Mouse (Mus musculus) Muller cell, postnatal 12 days (primary cell): ENCODE measurements around the gene Pla2g3.

Experiments used
- DNase-seq: peaks from one replicate; pipeline ENCODE4 v3.0.0-alpha.2; 2015; ENCODE audit errors: inconsistent ontology term

Gene Pla2g3

GRCm38 (mm10) chr11:3487952-3488570 is at the start of gene Pla2g3:
Pla2g3 (plus strand) TSS chr11:3488284.
- DNase-seq = no peak

GRCm38 (mm10) chr11:3441696-3442443 is 46.2 kb upstream of the Pla2g3 start:
- DNase-seq = no peak

GRCm38 (mm10) chr11:3442677-3443076 is 45.4 kb upstream of the Pla2g3 start:
- DNase-seq = peak; percentile 31

GRCm38 (mm10) chr11:3443091-3443490 is 45.0 kb upstream of the Pla2g3 start:
- peak; percentile 17 for DNase-seq

- no peak for DNase-seq
Measured at GRCm38 (mm10) chr11:3444875-3445274, 43.2 kb upstream of the Pla2g3 start.

- peak; percentile 82 for DNase-seq
Measured at GRCm38 (mm10) chr11:3451701-3452163, 36.4 kb upstream of the Pla2g3 start.

GRCm38 (mm10) chr11:3452167-3452639 is 35.9 kb upstream of the Pla2g3 start, which contains the start of gene Rnf185:
Rnf185 (minus strand) TSS chr11:3452363.
- peak; percentile 97 for DNase-seq

DNA sequence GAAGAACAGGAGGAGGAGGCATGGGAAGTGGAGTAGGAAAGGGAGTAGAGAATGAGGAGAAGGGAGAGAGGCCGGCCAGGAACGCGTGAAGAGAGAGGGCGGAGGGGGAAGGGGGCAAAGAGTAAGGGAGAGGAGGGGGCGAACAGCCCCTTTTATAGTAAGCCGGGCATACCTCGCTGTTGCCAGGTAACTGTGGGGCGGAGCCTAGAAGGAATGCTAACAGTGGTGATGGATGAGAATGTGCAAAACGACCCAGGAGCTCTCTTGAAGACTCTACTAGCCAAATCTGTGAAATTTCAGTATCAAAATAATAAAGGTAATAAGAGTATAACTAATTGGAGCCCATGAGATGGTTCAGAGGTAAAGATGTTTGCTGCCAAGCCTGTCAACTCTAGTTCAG is 35.3 kb upstream of the Pla2g3 start:
- DNase-seq = no peak

DNA sequence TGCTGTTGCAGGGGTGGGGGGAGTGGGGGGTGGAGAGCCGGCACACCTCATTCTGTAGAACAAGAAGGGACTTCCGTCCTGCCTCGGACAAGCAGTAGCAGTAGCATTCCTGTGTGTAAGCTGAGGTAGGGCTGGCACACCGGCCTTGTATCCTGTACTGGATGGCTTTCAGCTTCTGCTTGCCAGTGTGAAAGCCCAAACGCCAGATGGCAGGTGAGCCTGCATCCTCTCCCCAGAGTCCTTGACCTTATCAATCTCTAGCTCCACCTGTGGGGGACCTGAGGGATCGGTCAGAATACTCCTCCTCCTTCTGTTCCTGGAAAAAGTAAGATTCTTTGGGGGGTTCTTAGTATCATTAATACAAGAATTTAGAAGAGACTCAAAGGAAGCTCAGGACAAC is 34.6 kb upstream of the Pla2g3 start:
- no peak for DNase-seq

GRCm38 (mm10) chr11:3454506-3454905 is 33.6 kb upstream of the Pla2g3 start:
- no peak for DNase-seq

DNA sequence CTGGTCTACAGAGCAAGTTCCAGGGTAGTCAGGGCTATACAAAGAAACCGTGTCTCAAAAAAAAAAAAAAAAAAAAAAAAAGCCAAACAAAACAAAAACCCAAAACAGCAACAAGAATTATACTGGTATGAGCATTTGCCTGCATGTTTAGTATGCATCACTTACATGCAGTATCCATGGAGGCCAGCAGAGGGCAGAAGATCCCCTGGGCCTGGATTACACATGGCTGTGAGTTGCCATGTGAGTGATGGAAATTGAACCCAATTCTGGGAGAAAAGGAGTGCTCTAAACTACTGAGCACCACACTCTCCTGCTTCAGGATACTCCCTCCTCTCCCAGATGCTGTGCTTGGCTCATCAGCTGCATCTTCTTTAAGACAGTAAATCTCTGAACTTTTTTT is 31.7 kb upstream of the Pla2g3 start:
- DNase-seq = peak; percentile 26

GRCm38 (mm10) chr11:3458428-3459104 is 29.5 kb upstream of the Pla2g3 start:
- no peak for DNase-seq

DNA sequence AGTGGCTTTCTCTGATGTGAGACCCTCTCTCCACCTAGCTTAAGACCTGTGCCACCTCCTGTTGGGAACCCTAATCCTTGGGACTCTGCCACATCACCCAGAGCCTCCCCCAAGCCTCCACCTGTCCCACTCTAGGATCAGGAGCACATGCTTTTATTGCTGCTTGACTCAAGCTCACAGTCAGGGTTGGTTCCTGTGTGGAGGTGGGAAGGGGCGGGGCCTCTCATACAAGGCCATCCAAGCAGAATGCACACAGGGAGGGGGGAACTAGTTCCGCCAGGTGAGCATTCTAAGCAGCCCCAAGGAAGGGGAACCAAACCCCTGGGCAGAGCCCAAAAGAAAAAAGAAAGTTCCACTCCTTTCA is 29.0 kb upstream of the Pla2g3 start:
- DNase-seq = no peak

- DNase-seq = no peak
Measured at GRCm38 (mm10) chr11:3462846-3463245, 25.2 kb upstream of the Pla2g3 start.

DNA sequence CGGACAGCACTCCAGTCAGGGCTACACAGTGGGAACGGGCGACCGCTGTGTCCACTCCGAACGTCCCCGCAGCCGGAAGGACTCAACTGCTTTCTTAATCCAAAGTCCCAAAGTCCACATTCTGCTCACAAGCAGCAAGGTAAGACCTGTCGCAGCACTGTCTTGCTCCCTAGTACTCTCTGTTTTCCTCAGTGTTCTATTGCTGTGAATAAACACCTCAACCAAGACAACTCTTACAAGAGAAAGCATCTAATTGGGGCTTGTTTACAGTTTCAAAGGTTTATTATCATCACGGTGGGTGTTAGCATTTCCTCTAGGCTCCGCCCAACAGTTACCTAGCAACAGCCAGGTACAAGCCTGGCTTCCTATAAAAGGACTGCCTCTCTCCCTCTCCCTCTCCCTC is 16.6 kb upstream of the Pla2g3 start:
- DNase-seq = no peak

GRCm38 (mm10) chr11:3472484-3472883 is 15.6 kb upstream of the Pla2g3 start:
- DNase-seq = peak; percentile 74

DNA sequence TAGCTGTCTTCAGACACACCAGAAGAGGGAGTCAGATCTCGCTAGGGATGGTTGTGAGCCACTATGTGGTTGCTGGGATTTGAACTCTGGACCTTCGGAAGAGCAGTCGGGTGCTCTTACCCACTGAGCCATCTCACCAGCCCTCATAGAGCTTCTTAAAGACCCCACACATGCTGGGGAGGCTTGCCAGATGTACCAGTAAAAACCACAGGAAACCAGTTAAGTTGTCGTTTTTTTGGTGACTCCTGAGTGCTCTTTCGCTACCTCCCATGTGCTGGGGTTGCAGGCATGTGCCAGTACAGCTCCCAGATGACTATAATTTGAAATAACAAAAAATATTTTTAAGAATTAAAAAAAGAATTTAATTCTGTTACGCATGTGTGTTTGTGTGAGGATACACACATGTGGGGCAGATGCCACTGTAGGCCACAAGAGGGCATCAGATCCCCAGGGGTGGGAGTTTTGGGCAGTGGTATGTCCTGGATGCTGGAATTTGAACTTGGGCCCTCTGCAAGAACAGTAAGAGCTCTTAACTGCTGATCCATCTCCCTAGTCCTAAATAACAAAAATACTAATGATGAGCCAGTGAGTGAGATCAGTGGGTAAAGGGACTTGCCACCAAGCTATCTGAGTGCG is 13.5 kb upstream of the Pla2g3 start:
- peak; percentile 12 for DNase-seq

GRCm38 (mm10) chr11:3475489-3475888 is 12.6 kb upstream of the Pla2g3 start:
- no peak for DNase-seq

DNA sequence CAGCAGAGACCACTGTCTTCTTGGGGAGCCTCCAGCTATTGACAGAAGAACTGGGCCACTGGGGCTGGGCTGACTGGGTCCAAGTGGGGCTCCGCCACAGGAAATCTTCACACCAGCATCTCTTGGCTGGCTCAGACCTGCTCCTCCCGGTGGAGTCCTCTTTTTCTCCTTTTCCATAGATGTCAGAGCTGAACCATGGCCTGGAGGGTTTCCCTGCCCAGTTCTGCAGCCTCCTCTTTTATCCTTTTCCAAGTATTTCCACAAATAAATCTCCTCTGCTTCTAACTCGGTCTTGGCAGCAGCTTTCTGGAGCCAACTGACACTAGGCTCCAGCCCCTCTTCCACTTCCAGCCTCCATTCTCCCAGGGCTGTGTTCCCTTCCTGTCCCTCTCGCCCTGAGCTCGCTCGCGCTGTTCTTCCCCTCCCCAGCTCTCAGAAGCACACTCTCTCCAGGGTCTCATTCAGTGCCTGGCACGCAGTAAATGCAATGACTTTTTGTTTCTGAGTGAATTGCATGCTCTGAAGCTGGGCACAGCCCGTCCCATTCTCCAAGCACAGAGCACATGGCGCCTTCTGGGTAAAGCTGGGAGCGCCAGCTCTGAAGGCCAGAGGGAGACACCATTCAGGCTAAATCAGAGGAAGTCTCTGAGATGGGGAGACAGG is 4.0 kb upstream of the Pla2g3 start:
- no peak for DNase-seq

DNA sequence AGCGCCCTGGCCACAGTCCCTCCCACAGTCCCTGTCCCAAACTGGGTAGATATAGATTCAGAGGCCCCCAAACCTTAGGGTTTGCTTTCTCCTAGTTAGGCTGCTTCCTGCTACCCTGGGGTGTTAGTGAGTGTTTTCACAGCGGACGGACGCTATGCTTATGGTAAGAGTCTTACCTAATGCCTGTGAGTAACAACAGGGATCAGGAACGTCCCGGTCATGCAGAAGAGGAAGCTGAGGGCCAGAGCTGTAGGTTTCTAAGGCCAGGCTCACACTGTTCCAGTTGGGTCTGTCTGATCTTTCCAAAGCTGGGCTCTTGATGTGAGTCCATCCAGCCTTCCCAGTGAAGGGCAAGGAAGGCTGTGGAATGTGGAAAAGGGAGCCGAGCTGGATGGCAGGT is 1.7 kb upstream of the Pla2g3 start:
- no peak for DNase-seq

GRCm38 (mm10) chr11:3489036-3489435 is 952 bp downstream of the Pla2g3 start:
- DNase-seq = no peak

GRCm38 (mm10) chr11:3492748-3493147 is 4.7 kb downstream of the Pla2g3 start:
- DNase-seq = no peak
